Mouse (Mus musculus) activated CD4-positive, CD25-positive, alpha-beta regulatory T cell, adult 4 months (primary cell): ENCODE data around the gene Olfr448. TPM values are rescaled to one million over a fixed set of nuclear protein-coding genes. Genes with fewer than 3 reads are reported as not detected.

Experiments used
- ATAC-seq: one replicate; pipeline ENCODE4 v1.8.0; 2017
- polyA plus RNA-seq, 2 experiments: library from polyadenylated mRNA; unstranded; fragments of 100-300 nt; shearing (Covaris generic); gene quantifications; one replicate each; pipeline ENCODE4 v1.2.1; 2017

Olfr448 gene
- polyA plus RNA-seq, result not detected

DNA sequence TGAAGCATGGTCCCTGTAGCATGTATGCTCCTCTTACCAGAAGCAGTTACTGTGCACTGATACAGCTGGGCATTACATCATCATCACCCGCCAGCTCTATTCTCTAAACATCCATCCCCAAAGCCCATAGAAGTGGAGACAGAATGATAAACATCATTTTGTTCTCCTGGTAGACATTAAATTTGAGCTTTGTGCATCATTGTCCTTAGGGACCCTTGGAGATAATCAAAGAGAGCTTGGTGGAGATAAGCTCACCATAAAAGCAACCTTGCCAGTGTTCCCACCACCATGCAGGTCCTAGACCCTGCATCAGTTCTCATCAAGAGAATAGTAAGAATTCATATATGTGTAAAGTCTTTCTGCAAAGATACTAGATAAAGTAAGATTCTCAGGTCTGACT, at the start of gene Olfr448:
Gene Olfr448, plus strand, starts transcription at position 301 of the 400 bp plus-strand sequence.
- no peak for ATAC-seq

GRCm38 (mm10) chr6:42860222-42860819, 29.9 kb upstream of the Olfr448 start:
- peak; percentile 49 for ATAC-seq

GRCm38 (mm10) chr6:42869695-42870094, 20.5 kb upstream of the Olfr448 start:
- ATAC-seq, result no peak

DNA sequence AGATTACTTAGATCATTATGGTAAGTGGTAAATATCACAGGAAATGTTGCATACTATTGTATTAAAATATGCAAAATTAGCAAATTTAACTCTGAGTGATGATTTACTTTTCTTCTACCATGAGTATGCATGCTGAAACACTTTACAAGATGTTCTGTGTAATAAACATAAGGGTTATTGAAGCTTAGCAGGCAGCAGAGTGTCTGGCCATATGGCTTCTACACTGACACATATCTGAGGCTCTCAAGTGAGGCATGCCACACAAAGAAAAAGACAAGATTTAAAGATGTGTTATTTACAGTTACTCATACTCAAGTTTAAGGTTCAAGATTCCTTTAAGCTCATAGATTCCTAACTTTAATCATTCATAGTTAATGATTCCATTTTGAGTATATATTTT, 13.9 kb upstream of the Olfr448 start:
- ATAC-seq, result no peak

DNA sequence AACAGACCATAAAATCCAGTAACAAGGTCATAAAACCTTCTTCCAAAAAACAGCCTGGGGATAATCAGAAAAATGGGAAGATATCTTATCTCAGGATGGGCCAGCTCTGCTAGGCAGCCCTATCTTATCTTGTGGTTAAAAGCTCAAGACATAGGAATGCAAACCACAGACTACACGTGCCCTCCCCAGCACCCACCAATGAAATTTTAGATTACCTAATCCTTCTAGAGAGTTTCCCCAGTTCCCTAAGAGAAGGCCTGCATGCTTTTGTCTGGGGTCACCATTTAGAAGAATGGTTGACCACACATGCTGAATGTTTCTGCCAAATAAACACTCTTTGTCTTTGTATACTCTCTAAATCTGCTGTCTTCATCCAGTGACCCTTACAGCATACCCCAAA, 10.1 kb downstream of the Olfr448 start:
- no peak for ATAC-seq

- ATAC-seq, result no peak
Measured at GRCm38 (mm10) chr6:42908578-42908977, 18.3 kb downstream of the Olfr448 start, which contains the start of gene Olfr447. Olfr447 (plus strand) TSS chr6:42908878.

DNA sequence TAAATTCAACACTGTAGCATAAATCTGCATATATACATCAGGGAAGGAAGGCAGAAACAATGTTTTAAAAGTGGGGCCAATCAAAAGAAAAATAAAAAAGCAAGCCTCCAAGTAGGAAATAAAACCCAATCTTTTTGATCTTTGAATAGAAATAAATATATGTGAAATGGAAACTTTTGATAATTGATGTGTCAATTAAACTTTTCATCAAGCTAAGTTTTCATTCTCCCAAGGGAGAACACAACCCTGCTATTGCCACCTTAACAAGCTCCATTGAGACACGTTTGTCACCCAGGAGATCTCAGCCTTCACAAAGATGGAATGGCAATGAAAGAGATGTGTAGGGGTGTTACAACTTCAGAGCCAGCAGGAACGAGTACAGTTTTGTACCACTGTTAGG, 30.8 kb downstream of the Olfr448 start, which contains the start of gene Olfr446:
Gene Olfr446, plus strand, starts transcription at position 301 of the 400 bp plus-strand sequence.
- ATAC-seq, result no peak

Other genes starting within 250 kb of the Olfr448 start
- not detected for gene Tcaf2, start 245.2 kb upstream of the Olfr448 start, polyA plus RNA-seq
- under 1 TPM in 1 of 2 experiments, not detected in 1; 0.28 TPM for gene Tcaf1, start 180.4 kb upstream of the Olfr448 start, polyA plus RNA-seq
- not detected for gene Olfr453, start 151.1 kb upstream of the Olfr448 start, polyA plus RNA-seq
- not detected for gene Olfr38, start 134.0 kb upstream of the Olfr448 start, polyA plus RNA-seq
- gene Olfr452, start 105.3 kb upstream of the Olfr448 start, polyA plus RNA-seq, result not detected
- gene Olfr450, start 78.5 kb upstream of the Olfr448 start, polyA plus RNA-seq, result not detected
- gene Olfr449, start 56.1 kb upstream of the Olfr448 start, polyA plus RNA-seq, result not detected
- under 1 TPM in 1 of 2 experiments, not detected in 1; 0.15 TPM for gene Olfr447, start 18.4 kb downstream of the Olfr448 start, polyA plus RNA-seq
- under 1 TPM in 1 of 2 experiments, not detected in 1; 0.20 TPM for gene Olfr446, start 30.9 kb downstream of the Olfr448 start, polyA plus RNA-seq
- gene Olfr444, start 58.6 kb downstream of the Olfr448 start, polyA plus RNA-seq, result not detected
- gene Olfr441, start 215.9 kb downstream of the Olfr448 start, polyA plus RNA-seq, result not detected